21 mouse cellular contexts compared by ENCODE assay signal in genomic region chr6:8771539-8771938, GRCm38 (mm10). TPM values are rescaled to one million over a fixed set of nuclear protein-coding genes. Genes with fewer than 3 reads are reported as not detected.
A peak's percentile ranks its signal among the peaks of the same experiment; 100 is the strongest.
DNase-seq lines count a peak whose midpoint lies in the region; ATAC-seq and TF ChIP-seq lines count a peak whose summit lies in the region.
"Had no signal": no experiment of that assay in that cellular context is flagged by ENCODE, and none has a peak within 500 bp of the region (broad histone marks: within the 10 kb centered on the region; RNA-seq: fewer than 3 reads in every experiment).

No protein-coding gene starts in this region.

- peaks cover 14% of the 10 kb centered on the region for H3K4me1 ChIP-seq in embryonic facial prominence, embryonic 13.5 days
- H3K4me1 ChIP-seq in embryonic facial prominence, embryonic 10.5 days: peaks cover 6% of the 10 kb centered on the region; the same call in 1 of the 2 replicates
- peaks cover 8% of the 10 kb centered on the region for H3K4me1 ChIP-seq in liver, postnatal 0 days (ENCODE audit: insufficient read depth)
- H3K4me1 ChIP-seq in liver, embryonic 12.5 days: peaks cover 15% of the 10 kb centered on the region; the same call in 1 of the 2 replicates
- H3K4me1 ChIP-seq in thymus, adult 2 months (replicated peaks; ENCODE audit: control insufficient read depth, insufficient read depth, low read length): no peaks in the 10 kb centered on the region

- no peak overlapping the region for H3K4me3 ChIP-seq in embryonic facial prominence, embryonic 13.5 days
- no peak overlapping the region for H3K4me3 ChIP-seq in embryonic facial prominence, embryonic 10.5 days
- no peak overlapping the region for H3K4me3 ChIP-seq in liver, postnatal 0 days (ENCODE audit: low read depth, low read length)
- no peak overlapping the region for H3K4me3 ChIP-seq in liver, embryonic 12.5 days
- no peak overlapping the region for H3K4me3 ChIP-seq in thymus, adult 2 months (ENCODE audit: control insufficient read depth, insufficient read depth, low read length)
- H3K4me3 ChIP-seq: forebrain, embryonic 13.5 days; heart, adult 2 months; heart, embryonic 12.5 days; hindbrain, embryonic 12.5 days had no signal

- TF ChIP-seq EP300 in liver, postnatal 0 days (IDR thresholded peaks at IDR 0.05; ENCODE audit: low read depth): no peak

- DNase-seq in embryonic facial prominence, embryonic 10.5 days (ENCODE audit: low spot score): no peak
- no peak for DNase-seq in liver, postnatal 0 days
- DNase-seq in thymus, adult 2 months: no peak
- no peak for DNase-seq in left cerebral cortex, adult 18-20 months (ENCODE audit: low spot score in 2 of 2)
- DNase-seq: adrenal gland, adult 2 months; adrenal gland, postnatal 36 days; cerebellum, adult 11 months; cerebellum, adult 8-10 months; cerebellum, postnatal 14 days; heart, adult 2 months; heart, postnatal 36 days had no signal

- ATAC-seq in embryonic facial prominence, embryonic 13.5 days (ENCODE audit: insufficient number of reproducible peaks, insufficient read depth, low FRiP score, low TSS enrichment, low read depth): no peak
- no peak for ATAC-seq in liver, postnatal 0 days
- ATAC-seq in liver, embryonic 12.5 days: no peak
- ATAC-seq in granulocyte monocyte progenitor cell, adult 5-6 weeks (replicated peaks; ENCODE audit: poor library complexity, severe bottlenecking): peak; percentile 61
- peak; percentile 59 for ATAC-seq in megakaryocyte progenitor cell, adult 5-6 weeks (replicated peaks; ENCODE audit: poor library complexity)
- ATAC-seq: forebrain, embryonic 13.5 days; hindbrain, embryonic 16.5 days; inflammation-experienced regulatory T-cells, adult 6 months had no signal

- H3K36me3 ChIP-seq in embryonic facial prominence, embryonic 13.5 days: no peaks in the 10 kb centered on the region
- H3K36me3 ChIP-seq in embryonic facial prominence, embryonic 10.5 days (replicated peaks): no peaks in the 10 kb centered on the region
- no peaks in the 10 kb centered on the region for H3K36me3 ChIP-seq in liver, postnatal 0 days (replicated peaks; ENCODE audit: insufficient read depth, low read length)
- H3K36me3 ChIP-seq in liver, embryonic 12.5 days: no peaks in the 10 kb centered on the region
- no peaks in the 10 kb centered on the region for H3K36me3 ChIP-seq in thymus, adult 2 months (ENCODE audit: control insufficient read depth, insufficient read depth, low read length)
- H3K36me3 ChIP-seq: heart, embryonic 12.5 days; hindbrain, embryonic 12.5 days had no signal

- H3K9ac ChIP-seq in embryonic facial prominence, embryonic 13.5 days: peak overlapping the region; percentile 1; the same call in 1 of the 2 replicates
- no peak overlapping the region for H3K9ac ChIP-seq in liver, postnatal 0 days (replicated peaks)
- no peak overlapping the region for H3K9ac ChIP-seq in liver, embryonic 12.5 days
- H3K9ac ChIP-seq: forebrain, embryonic 13.5 days; heart, embryonic 12.5 days; hindbrain, embryonic 12.5 days had no signal

- 82% methylated on average over 7 of the region's 7 CpGs for WGBS in embryonic facial prominence, embryonic 13.5 days
- WGBS in embryonic facial prominence, embryonic 10.5 days: 87% methylated on average over 7 of the region's 7 CpGs
- WGBS in liver, postnatal 0 days (ENCODE audit: insufficient replicate concordance): 38% methylated on average over 7 of the region's 7 CpGs
- WGBS in liver, embryonic 12.5 days (ENCODE audit: insufficient replicate concordance): 26% methylated on average over 7 of the region's 7 CpGs
- WGBS in thymus, adult 2 months: 12% methylated on average over 7 of the region's 7 CpGs

- H3K4me2 ChIP-seq in embryonic facial prominence, embryonic 13.5 days: no peak overlapping the region
- H3K4me2 ChIP-seq in liver, postnatal 0 days (ENCODE audit: low read depth, low read length): peak overlapping the region; percentile 48; the same call in 1 of the 2 replicates
- H3K4me2 ChIP-seq in liver, embryonic 12.5 days: no peak overlapping the region
- H3K4me2 ChIP-seq: forebrain, embryonic 13.5 days; heart, embryonic 12.5 days; hindbrain, embryonic 12.5 days had no signal

- H3K9me3 ChIP-seq in embryonic facial prominence, embryonic 13.5 days: no peaks in the 10 kb centered on the region
- H3K9me3 ChIP-seq in embryonic facial prominence, embryonic 10.5 days: no peaks in the 10 kb centered on the region
- H3K9me3 ChIP-seq in liver, postnatal 0 days (ENCODE audit: low read length): no peaks in the 10 kb centered on the region
- H3K9me3 ChIP-seq in liver, embryonic 12.5 days (replicated peaks): no peaks in the 10 kb centered on the region
- H3K9me3 ChIP-seq: forebrain, embryonic 13.5 days; heart, embryonic 12.5 days; hindbrain, embryonic 12.5 days had no signal

- TF ChIP-seq POLR2A in thymus, adult 2 months (IDR thresholded peaks at IDR 0.05; ENCODE audit: control insufficient read depth, extremely low read depth, insufficient read depth, low read length, poor library complexity): no peak

- no peak for TF ChIP-seq CTCF in liver, postnatal 0 days (IDR thresholded peaks at IDR 0.05; ENCODE audit: low read depth)
- TF ChIP-seq CTCF in thymus, adult 2 months (IDR thresholded peaks at IDR 0.05; ENCODE audit: borderline replicate concordance, control insufficient read depth, extremely low read depth, insufficient read depth, low read length, poor library complexity): no peak

- no peak overlapping the region for H3K27ac ChIP-seq in embryonic facial prominence, embryonic 13.5 days
- no peak overlapping the region for H3K27ac ChIP-seq in embryonic facial prominence, embryonic 10.5 days (replicated peaks)
- no peak overlapping the region for H3K27ac ChIP-seq in liver, postnatal 0 days (ENCODE audit: low read depth)
- H3K27ac ChIP-seq in liver, embryonic 12.5 days: no peak overlapping the region
- no peak overlapping the region for H3K27ac ChIP-seq in thymus, adult 2 months (ENCODE audit: control insufficient read depth, insufficient read depth, low read length)
- H3K27ac ChIP-seq: forebrain, embryonic 13.5 days; heart, adult 2 months; hindbrain, embryonic 12.5 days had no signal

- H3K27me3 ChIP-seq in embryonic facial prominence, embryonic 13.5 days: no peaks in the 10 kb centered on the region
- peaks cover 7% of the 10 kb centered on the region for H3K27me3 ChIP-seq in embryonic facial prominence, embryonic 10.5 days (replicated peaks; ENCODE audit: low read depth, poor library complexity, severe bottlenecking)
- no peaks in the 10 kb centered on the region for H3K27me3 ChIP-seq in liver, postnatal 0 days (ENCODE audit: insufficient read depth, low read length)
- peaks cover 7% of the 10 kb centered on the region for H3K27me3 ChIP-seq in liver, embryonic 12.5 days (replicated peaks)
- H3K27me3 ChIP-seq in thymus, adult 2 months (ENCODE audit: control insufficient read depth, insufficient read depth, low read length): no peaks in the 10 kb centered on the region
- H3K27me3 ChIP-seq: CH12.LX; heart, embryonic 12.5 days; hindbrain, embryonic 12.5 days had no signal

RNA-seq across cellular contexts. Expression of gene Ica1, which starts 6.7 kb away (rescaled TPM):
- polyA plus RNA-seq in embryonic facial prominence, embryonic 13.5 days (2015; fragmentation: Nextera tagmentation; extraction: Ambion mirVana): 16.6 and 19.0 TPM in 2 replicates
- polyA plus RNA-seq in embryonic facial prominence, embryonic 10.5 days (2016; fragmentation: Nextera tagmentation; extraction: Ambion mirVana): 16.0 and 16.7 TPM in 2 replicates
- 6.1 and 6.9 TPM in 2 replicates for polyA plus RNA-seq in liver, postnatal 0 days (2015; fragmentation: Nextera tagmentation; extraction: Ambion mirVana)
- 8.8 TPM in 2 replicates for polyA plus RNA-seq in liver, embryonic 12.5 days (2016; fragmentation: Nextera tagmentation; extraction: Ambion mirVana)
- 21.6 and 36.8 TPM in 2 replicates for total RNA-seq in granulocyte monocyte progenitor cell, adult 5-6 weeks (2014; fragmentation: Nextera tagmentation)
- 24.4 and 33.1 TPM in 2 replicates for total RNA-seq in granulocyte monocyte progenitor cell, adult 5-6 weeks (2017)
- total RNA-seq in megakaryocyte progenitor cell, adult 5-6 weeks (2015): 25.3 and 25.9 TPM in 2 replicates
- 34.4 and 35.6 TPM in 2 replicates for total RNA-seq in megakaryocyte progenitor cell, adult 5-6 weeks (2017)
- polyA plus RNA-seq in thymus, adult 2 months (2012; rRNA removed): 0.47 and 0.69 TPM in 2 replicates
- 10 to 100 TPM; 60.1 to 60.5 TPM for total RNA-seq in left cerebral cortex, adult 18-20 months (2021)

Comparison
In these comparisons a context has a peak if more than half of its experiments do, and no peak if none do; other contexts are left out.
1. ATAC-seq: peak in granulocyte monocyte progenitor cell, adult 5-6 weeks (single experiment) and megakaryocyte progenitor cell, adult 5-6 weeks (single experiment); none in embryonic facial prominence, embryonic 13.5 days (single experiment), liver, postnatal 0 days (single experiment) and liver, embryonic 12.5 days (single experiment).